Mouse (Mus musculus) liver, adult 2 months (tissue): ENCODE results near the gene Adar.

ENCODE experiments used
- CTCF ChIP-seq: fragments of 200-500 bp; IDR thresholded peaks from 2 replicates; pipeline ENCODE4 v1.5.1; 2011; ENCODE audit warnings: low read depth, low read length, control low read depth
- POLR2A ChIP-seq: fragments of 200-500 bp; IDR thresholded peaks from 2 replicates; pipeline ENCODE4 v1.6.1; 2011; ENCODE audit warnings: low read length, control low read depth; ENCODE audit not compliant: insufficient read depth; ENCODE audit errors: extremely low read depth

DNA sequence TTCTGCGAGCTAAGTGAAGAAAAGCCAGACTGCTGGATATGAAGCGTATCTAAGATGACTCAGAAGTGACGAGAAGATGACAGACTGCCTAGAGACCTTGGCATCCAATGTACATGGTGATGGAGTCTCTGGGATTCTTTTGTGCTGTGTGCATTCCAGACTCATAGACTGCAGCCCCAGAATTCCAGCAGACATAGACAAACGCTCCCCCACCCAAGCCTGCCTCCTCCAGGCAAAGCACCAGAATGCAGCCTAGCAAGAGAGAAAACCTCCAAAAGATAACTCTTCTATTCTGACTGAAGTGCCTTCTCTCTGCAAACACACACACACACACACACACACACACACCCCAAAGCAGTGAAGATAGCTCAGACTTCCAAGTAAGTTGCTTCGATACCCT, 80.9 kb downstream of the Adar start:
- TF ChIP-seq CTCF = peak; percentile 21; the same call in 1 of the 2 replicates
- no peak for TF ChIP-seq POLR2A
